Mouse (Mus musculus) limb, embryonic 14.5 days (tissue): ENCODE data around the gene Sf1. TPM values are rescaled to one million over a fixed set of nuclear protein-coding genes. Genes with fewer than 3 reads are reported as not detected.

Experiments
- ATAC-seq: fragments of 200-750 bp; cut with Nextera tagmentation; 2 replicates; pipeline ENCODE4 v1.8.0; 2017; ENCODE audit warnings: low read depth, moderate number of reproducible peaks, moderate TSS enrichment; ENCODE audit not compliant: low FRiP score
- DNase-seq: peaks from one replicate; pipeline ENCODE4 v3.0.0-alpha.2; 2015; ENCODE audit warnings: low spot score
- H3K27ac ChIP-seq: fragments of 300-500 bp; sonication (generic); replicated peaks from 2 replicates; pipeline ENCODE4 v1.5.1; 2014; ENCODE audit warnings: low read depth, mild to moderate bottlenecking, low read length, moderate library complexity, mixed read lengths
- H3K27me3 ChIP-seq: fragments of 300-500 bp; sonication (generic); 2 replicates; pipeline ENCODE4 v1.6.1; 2014; ENCODE audit warnings: low read length, mixed read lengths; ENCODE audit not compliant: control insufficient read depth, insufficient read depth
- H3K36me3 ChIP-seq: fragments of 300-500 bp; sonication (generic); 2 replicates; pipeline ENCODE4 v1.6.1; 2014; ENCODE audit warnings: mild to moderate bottlenecking, low read length, moderate library complexity, mixed read lengths; ENCODE audit not compliant: control insufficient read depth, insufficient read depth
- H3K4me1 ChIP-seq: fragments of 300-500 bp; sonication (generic); 2 replicates; pipeline ENCODE4 v1.6.1; 2014; ENCODE audit warnings: antibody characterized with exemption, low read length, mixed read lengths; ENCODE audit not compliant: control insufficient read depth, insufficient read depth
- H3K4me2 ChIP-seq: fragments of 300-500 bp; sonication (generic); replicated peaks from 2 replicates; pipeline ENCODE4 v1.6.1; 2014; ENCODE audit warnings: low read depth, mild to moderate bottlenecking, low read length, moderate library complexity; ENCODE audit not compliant: severe bottlenecking
- H3K4me3 ChIP-seq: fragments of 300-500 bp; sonication (generic); replicated peaks from 2 replicates; pipeline ENCODE4 v1.5.1; 2014; ENCODE audit warnings: low read length
- H3K9ac ChIP-seq: fragments of 300-500 bp; sonication (generic); 2 replicates; pipeline ENCODE4 v1.6.1; 2014; ENCODE audit warnings: mild to moderate bottlenecking, low read depth, low read length, moderate library complexity; ENCODE audit not compliant: severe bottlenecking
- H3K9me3 ChIP-seq: fragments of 300-500 bp; sonication (generic); 2 replicates; pipeline ENCODE4 v1.6.1; 2016; ENCODE audit warnings: low read length; ENCODE audit not compliant: control insufficient read depth
- POLR2A ChIP-seq: fragments of 200-500 bp; IDR thresholded peaks from 2 replicates; pipeline ENCODE4 v1.8.0; 2012; ENCODE audit warnings: inconsistent platforms, mild to moderate bottlenecking, moderate library complexity, borderline replicate concordance; ENCODE audit not compliant: insufficient read depth, insufficient read length; ENCODE audit errors: extremely low read depth
- WGBS: fragments of 180-500 bp; shearing (Covaris S2); extraction: QIAGEN DNeasy Blood & Tissue Kit; methylation state at CpG from one replicate; pipeline ENCODE4 v1.1.7; 2014; 5-methylcytosine and 5-hydroxymethylcytosine counted together
- polyA plus RNA-seq, 2 experiments: library from polyadenylated mRNA; depleted of rRNA in 1 of 2; stranded (reverse) in 1 of 2; unstranded in 1 of 2; fragments of >200 nt; fragmentation: Nextera tagmentation in 1 of 2; extraction: Ambion mirVana in 1 of 2; gene quantifications; 2 replicates each; pipeline versions ENCODE4 v1.2.1 to v1.2.3; 2012 to 2014

Gene Sf1
- polyA plus RNA-seq, 2 experiments = 149 to 252 TPM

DNA sequence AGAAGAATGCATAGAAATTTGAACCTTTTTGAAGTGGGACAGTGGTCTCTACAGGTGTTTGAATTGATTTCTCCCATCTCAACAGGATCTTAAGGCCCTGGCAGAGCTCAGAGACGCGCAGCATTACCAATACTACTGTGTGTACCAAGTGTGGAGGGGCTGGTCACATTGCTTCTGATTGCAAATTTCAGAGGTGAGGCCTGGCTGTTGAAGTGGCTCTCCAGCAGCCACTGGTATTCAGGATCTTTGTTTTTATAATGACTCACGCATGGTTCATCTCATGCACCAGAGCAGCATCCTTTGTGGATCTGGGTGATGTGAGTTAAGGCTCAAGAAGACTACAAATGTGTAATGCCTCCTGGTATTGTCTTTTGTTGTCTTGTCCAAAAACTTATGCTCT lies 8.9 kb downstream of the Sf1 start:
- no peak for DNase-seq
- no peak overlapping the region for H3K9ac ChIP-seq
- H3K4me3 ChIP-seq = no peak overlapping the region
- WGBS = 93% methylated on average over 3 of the region's 3 CpGs
- no peak overlapping the region for H3K27ac ChIP-seq
- H3K36me3 ChIP-seq = peaks cover 98% of the 10 kb centered on the region
- no peak overlapping the region for H3K4me2 ChIP-seq
- H3K9me3 ChIP-seq = no peaks in the 10 kb centered on the region
- no peak for TF ChIP-seq POLR2A
- H3K27me3 ChIP-seq = no peaks in the 10 kb centered on the region
- no peak for ATAC-seq
- no peaks in the 10 kb centered on the region for H3K4me1 ChIP-seq

DNA sequence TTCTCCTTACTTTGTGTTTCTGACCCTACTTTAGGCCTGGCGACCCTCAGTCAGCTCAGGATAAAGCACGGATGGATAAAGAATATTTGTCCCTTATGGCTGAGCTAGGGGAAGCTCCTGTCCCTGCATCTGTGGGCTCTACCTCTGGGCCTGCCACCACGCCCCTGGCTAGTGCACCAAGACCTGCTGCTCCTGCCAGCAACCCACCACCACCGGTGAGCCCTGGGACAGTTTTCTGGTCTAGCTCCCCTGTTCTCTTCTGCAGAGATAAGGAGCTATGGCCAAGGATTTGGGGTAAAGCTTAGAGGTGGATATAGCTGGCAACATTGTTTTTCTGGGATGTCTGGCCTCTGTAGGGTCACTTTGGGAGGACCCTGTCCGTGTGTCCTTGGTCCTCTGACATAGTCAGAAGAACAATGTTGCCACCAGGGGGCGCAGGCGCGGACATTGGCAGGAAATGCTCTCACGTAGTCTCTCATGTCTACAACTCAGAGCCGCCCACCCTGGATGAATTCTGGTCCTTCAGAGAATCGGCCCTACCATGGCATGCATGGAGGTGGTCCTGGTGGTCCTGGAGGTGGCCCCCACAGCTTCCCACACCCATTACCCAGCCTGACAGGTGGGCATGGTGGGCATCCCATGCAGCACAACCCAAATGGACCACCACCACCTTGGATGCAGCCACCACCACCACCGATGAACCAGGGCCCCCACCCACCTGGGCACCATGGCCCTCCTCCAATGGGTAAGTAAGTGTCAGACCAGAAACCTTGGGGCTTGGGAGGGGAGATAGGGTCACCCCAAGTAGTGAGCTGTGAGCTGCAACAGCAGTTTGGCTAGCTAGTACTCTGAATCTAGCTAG lies 10.3 kb downstream of the Sf1 start:
- peaks cover 98% of the 10 kb centered on the region for H3K36me3 ChIP-seq
- no peaks in the 10 kb centered on the region for H3K9me3 ChIP-seq
- H3K9ac ChIP-seq = no peak overlapping the region
- no peak for TF ChIP-seq POLR2A
- H3K27me3 ChIP-seq = no peaks in the 10 kb centered on the region
- no peak overlapping the region for H3K4me3 ChIP-seq
- DNase-seq = peak; percentile 70
- peak; percentile 38; the same call in 1 of the 2 replicates for ATAC-seq
- H3K27ac ChIP-seq = no peak overlapping the region
- 71% methylated on average over 12 of the region's 12 CpGs for WGBS
- H3K4me1 ChIP-seq = no peaks in the 10 kb centered on the region
- H3K4me2 ChIP-seq = no peak overlapping the region

DNA sequence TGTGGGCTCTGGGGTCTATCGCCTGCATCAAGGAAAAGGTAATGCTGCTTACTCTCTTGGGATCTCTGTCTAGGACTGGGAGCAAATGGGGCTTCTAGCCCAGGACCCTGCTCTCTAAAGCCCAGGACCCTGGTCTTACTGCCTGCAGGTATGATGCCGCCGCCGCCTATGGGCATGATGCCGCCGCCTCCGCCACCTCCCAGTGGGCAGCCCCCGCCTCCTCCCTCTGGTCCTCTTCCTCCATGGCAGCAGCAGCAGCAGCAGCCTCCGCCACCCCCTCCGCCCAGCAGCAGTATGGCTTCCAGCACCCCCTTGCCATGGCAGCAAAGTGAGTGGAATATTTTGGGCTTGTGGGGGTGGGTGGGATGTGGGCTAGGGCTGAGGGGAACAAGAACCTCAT lies 11.1 kb downstream of the Sf1 start:
- ATAC-seq = no peak
- H3K9ac ChIP-seq = no peak overlapping the region
- H3K27ac ChIP-seq = no peak overlapping the region
- no peaks in the 10 kb centered on the region for H3K4me1 ChIP-seq
- no peaks in the 10 kb centered on the region for H3K27me3 ChIP-seq
- DNase-seq = no peak
- no peak for TF ChIP-seq POLR2A
- no peak overlapping the region for H3K4me3 ChIP-seq
- peaks cover 96% of the 10 kb centered on the region for H3K36me3 ChIP-seq
- no peak overlapping the region for H3K4me2 ChIP-seq
- 97% methylated on average over 3 of the region's 10 CpGs for WGBS
- no peaks in the 10 kb centered on the region for H3K9me3 ChIP-seq

- Histone ChIP-seq H3K27ac (no peak overlapping the region), H3K9me3 (no peaks in the 10 kb centered on the region), H3K27me3 (no peaks in the 10 kb centered on the region), H3K36me3 (peaks cover 87% of the 10 kb centered on the region), H3K4me1 (no peaks in the 10 kb centered on the region), H3K9ac (no peak overlapping the region), H3K4me2 (no peak overlapping the region), H3K4me3 (no peak overlapping the region)
- no peak for TF ChIP-seq POLR2A
- DNase-seq (no peak), ATAC-seq (no peak; the same call in 1 of the 2 replicates)
- WGBS = 94% methylated on average over 18 of the region's 42 CpGs
These were observed 12.1 kb downstream of the Sf1 start for GRCm38 (mm10) chr19:6375423-6376254.

DNA sequence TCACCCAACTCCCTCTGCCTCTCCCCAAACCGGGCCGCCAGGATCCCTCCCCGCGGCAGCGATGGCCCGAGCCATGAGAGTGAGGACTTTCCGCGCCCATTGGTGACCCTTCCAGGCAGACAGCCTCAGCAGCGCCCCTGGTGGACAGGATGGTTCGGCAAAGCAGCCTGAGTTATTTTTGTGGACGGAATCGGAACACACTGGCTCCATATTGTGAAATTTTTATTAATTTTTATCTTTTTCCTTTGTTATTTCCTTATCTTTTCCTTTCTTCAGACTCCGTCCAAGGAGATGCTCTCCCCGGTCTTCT lies 12.7 kb downstream of the Sf1 start:
- Histone ChIP-seq H3K4me2 (no peak overlapping the region), H3K27me3 (no peaks in the 10 kb centered on the region), H3K4me1 (no peaks in the 10 kb centered on the region), H3K36me3 (peaks cover 81% of the 10 kb centered on the region), H3K27ac (no peak overlapping the region), H3K9ac (no peak overlapping the region), H3K9me3 (no peaks in the 10 kb centered on the region), H3K4me3 (no peak overlapping the region)
- ATAC-seq (no peak), DNase-seq (no peak)
- WGBS = 83% methylated on average over 14 of the region's 14 CpGs
- no peak for TF ChIP-seq POLR2A
